Mouse (Mus musculus): ENCODE measurements around the gene Capn13. TPM values are rescaled to one million over a fixed set of nuclear protein-coding genes. Genes with fewer than 3 reads are reported as not detected.

Capn13 gene
- polyA plus RNA-seq, 1 experiment from 2014 or later, result 0.50 TPM

DNA sequence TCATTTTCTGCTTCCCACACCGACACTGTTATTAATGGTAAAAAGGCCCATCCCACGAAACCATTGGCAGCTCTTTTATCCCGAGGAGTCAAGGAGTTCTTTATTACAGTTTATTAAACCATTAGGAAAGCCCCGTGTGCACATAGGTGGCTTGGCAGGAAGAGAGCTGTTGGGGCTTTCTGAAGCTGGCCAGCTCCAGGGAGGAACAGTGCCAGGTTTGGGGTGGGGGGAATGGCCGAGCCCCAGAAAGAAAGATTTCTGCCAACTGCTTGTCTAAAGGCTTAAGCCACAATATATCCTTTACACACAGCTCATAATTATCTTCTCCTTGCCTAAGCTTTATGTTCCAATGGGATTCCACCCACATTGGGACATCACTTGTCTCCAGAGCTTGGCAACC, 71.6 kb downstream of the Capn13 start:
- H3K27ac ChIP-seq, result no peak overlapping the region
- H3K4me1 ChIP-seq, result no peaks in the 10 kb centered on the region
- no peak overlapping the region for H3K4me2 ChIP-seq
- no peak overlapping the region for H3K4me3 ChIP-seq (replicated peaks)
- WGBS, result 51% methylated on average over 5 of the region's 5 CpGs
- no peak overlapping the region for H3K9ac ChIP-seq
- ATAC-seq (ENCODE audit: insufficient read depth, low FRiP score, low read depth), result no peak
- H3K27me3 ChIP-seq (replicated peaks), result peaks cover 6% of the 10 kb centered on the region; the same call in 1 of the 2 replicates
- H3K9me3 ChIP-seq, result no peaks in the 10 kb centered on the region
- no peaks in the 10 kb centered on the region for H3K36me3 ChIP-seq

DNA sequence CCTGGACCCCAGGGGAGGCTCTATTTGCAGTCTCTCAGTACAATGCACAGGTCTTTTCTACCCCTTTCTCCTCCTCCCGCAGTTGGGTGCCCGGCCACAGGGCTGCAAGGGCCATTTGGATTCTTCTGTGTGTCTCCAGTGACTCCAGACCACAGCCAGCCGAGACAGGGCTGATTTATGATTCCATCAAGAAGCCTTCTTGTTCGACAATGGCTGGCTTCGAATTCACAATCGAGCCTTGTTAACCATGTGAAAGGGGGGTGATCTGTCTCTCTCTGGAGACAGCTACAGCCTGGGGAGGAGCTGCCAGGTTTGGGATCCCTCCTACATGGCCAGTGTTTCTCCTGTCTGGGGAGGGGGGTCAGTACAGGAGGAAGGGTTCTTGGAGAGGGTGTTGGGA, 75.4 kb downstream of the Capn13 start:
- H3K4me1 ChIP-seq, result no peaks in the 10 kb centered on the region
- 24% methylated on average over 6 of the region's 6 CpGs for WGBS
- H3K4me2 ChIP-seq, result no peak overlapping the region
- H3K9ac ChIP-seq, result no peak overlapping the region
- H3K9me3 ChIP-seq, result no peaks in the 10 kb centered on the region
- H3K27ac ChIP-seq, result no peak overlapping the region
- H3K27me3 ChIP-seq (replicated peaks), result peaks cover 6% of the 10 kb centered on the region; the same call in 1 of the 2 replicates
- no peaks in the 10 kb centered on the region for H3K36me3 ChIP-seq
- ATAC-seq (ENCODE audit: insufficient read depth, low FRiP score, low read depth), result no peak
- no peak overlapping the region for H3K4me3 ChIP-seq (replicated peaks)

DNA sequence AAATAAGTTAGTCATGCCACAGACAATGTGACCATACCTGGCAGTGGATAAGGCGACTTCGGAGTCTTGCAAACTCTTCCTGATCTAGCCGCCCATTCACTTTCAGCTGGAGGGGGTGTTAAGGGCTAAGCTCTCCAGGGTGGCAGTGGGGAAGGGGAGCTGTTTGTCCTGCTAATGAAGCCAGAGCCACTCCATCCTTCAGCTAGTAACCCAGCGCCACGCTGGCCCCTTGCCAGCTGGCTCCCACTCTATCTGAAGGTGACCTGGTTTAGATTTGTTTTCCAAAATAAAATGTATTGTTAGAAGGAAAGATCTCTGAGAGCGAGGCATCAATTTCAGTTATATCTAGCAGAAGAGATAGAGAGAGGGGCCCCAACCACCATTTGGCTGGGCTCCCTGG, 75.9 kb downstream of the Capn13 start:
- Histone ChIP-seq H3K9me3 (no peaks in the 10 kb centered on the region), H3K4me3 (replicated peaks) (no peak overlapping the region), H3K27me3 (replicated peaks) (peaks cover 6% of the 10 kb centered on the region; the same call in 1 of the 2 replicates), H3K9ac (no peak overlapping the region), H3K4me2 (no peak overlapping the region), H3K27ac (no peak overlapping the region), H3K4me1 (no peaks in the 10 kb centered on the region), H3K36me3 (no peaks in the 10 kb centered on the region)
- WGBS, result 57% methylated on average over 6 of the region's 6 CpGs
- ATAC-seq (ENCODE audit: insufficient read depth, low FRiP score, low read depth), result no peak

- no peaks in the 10 kb centered on the region for H3K9me3 ChIP-seq
- no peak overlapping the region for H3K9ac ChIP-seq
- H3K4me1 ChIP-seq, result no peaks in the 10 kb centered on the region
- H3K36me3 ChIP-seq, result no peaks in the 10 kb centered on the region
- ATAC-seq (ENCODE audit: insufficient read depth, low FRiP score, low read depth), result no peak
- H3K4me2 ChIP-seq, result no peak overlapping the region
- peaks cover 6% of the 10 kb centered on the region; the same call in 1 of the 2 replicates for H3K27me3 ChIP-seq (replicated peaks)
- H3K4me3 ChIP-seq (replicated peaks), result no peak overlapping the region
- H3K27ac ChIP-seq, result no peak overlapping the region
- 70% methylated on average over 3 of the region's 3 CpGs for whole genome bisulfite sequencing
These were observed 76.7 kb downstream of the Capn13 start for GRCm38 (mm10) chr17:73323981-73324380.

DNA sequence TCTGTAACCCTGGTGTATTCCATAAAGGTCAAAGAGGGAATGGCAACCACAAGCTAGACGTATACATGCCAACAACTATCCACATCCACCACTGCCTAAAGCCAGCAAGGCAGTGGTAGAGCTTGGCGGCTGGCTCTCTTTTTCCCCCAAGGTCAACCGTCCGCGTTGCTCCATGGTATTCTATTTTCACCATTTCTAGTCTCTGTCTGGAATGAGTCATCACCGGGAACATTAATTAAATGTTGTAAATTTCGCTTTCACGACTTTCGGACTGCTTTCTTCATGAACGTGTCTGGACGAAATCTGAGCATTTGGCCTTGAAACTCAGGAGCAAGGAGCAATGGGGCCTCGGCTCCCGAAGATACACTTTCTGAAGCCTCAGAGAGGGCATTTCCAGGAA, 85.9 kb downstream of the Capn13 start:
- ATAC-seq (ENCODE audit: insufficient read depth, low FRiP score, low read depth), result no peak
- Histone ChIP-seq H3K9me3 (no peaks in the 10 kb centered on the region), H3K27me3 (replicated peaks) (no peaks in the 10 kb centered on the region), H3K4me2 (no peak overlapping the region), H3K4me3 (replicated peaks) (no peak overlapping the region), H3K36me3 (no peaks in the 10 kb centered on the region), H3K27ac (no peak overlapping the region), H3K9ac (no peak overlapping the region), H3K4me1 (no peaks in the 10 kb centered on the region)
- 87% methylated on average over 13 of the region's 13 CpGs for WGBS

DNA sequence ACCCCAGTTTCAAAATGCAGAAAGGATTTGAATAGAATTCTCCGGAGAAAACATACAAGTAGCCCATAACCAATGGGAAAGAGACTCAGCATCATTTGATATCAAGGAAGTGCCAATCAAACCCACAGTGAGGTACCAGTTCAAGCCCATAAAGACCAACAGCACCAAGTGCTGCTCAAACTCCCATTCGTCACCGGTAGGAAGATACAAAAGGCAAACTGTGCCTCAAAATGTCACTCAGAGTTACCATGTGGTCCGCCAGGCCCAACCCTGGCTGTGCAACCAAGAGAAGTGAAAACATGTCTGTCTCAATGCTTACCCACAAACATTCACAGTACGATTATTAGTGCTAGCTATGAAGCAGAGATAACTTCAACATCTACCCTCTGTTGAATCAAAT, 89.2 kb downstream of the Capn13 start:
- Histone ChIP-seq H3K4me3 (replicated peaks) (no peak overlapping the region), H3K4me1 (no peaks in the 10 kb centered on the region), H3K4me2 (no peak overlapping the region), H3K27me3 (replicated peaks) (no peaks in the 10 kb centered on the region), H3K9ac (no peak overlapping the region), H3K36me3 (no peaks in the 10 kb centered on the region), H3K27ac (no peak overlapping the region), H3K9me3 (no peaks in the 10 kb centered on the region)
- no peak for ATAC-seq (ENCODE audit: insufficient read depth, low FRiP score, low read depth)
- 91% methylated on average over 5 of the region's 5 CpGs for WGBS

GRCm38 (mm10) chr17:73308691-73309090, 92.0 kb downstream of the Capn13 start:
- Histone ChIP-seq H3K9me3 (no peaks in the 10 kb centered on the region), H3K36me3 (no peaks in the 10 kb centered on the region), H3K4me2 (no peak overlapping the region), H3K27me3 (replicated peaks) (peaks cover 4% of the 10 kb centered on the region; the same call in 1 of the 2 replicates), H3K4me3 (replicated peaks) (no peak overlapping the region), H3K4me1 (0 out of 2 replicates have a peak, but pooled peaks cover 3% of the 10 kb centered on the region), H3K9ac (no peak overlapping the region), H3K27ac (no peak overlapping the region)
- 76% methylated on average over 4 of the region's 4 CpGs for WGBS
- ATAC-seq (ENCODE audit: insufficient read depth, low FRiP score, low read depth), result no peak

- WGBS, result 51% methylated on average over 7 of the region's 7 CpGs
These were observed 94.0 kb downstream of the Capn13 start for GRCm38 (mm10) chr17:73306626-73307025.

GRCm38 (mm10) chr17:73305622-73306021, 95.0 kb downstream of the Capn13 start:
- no peak overlapping the region for H3K9ac ChIP-seq
- no peak for ATAC-seq (ENCODE audit: insufficient read depth, low FRiP score, low read depth)
- H3K27ac ChIP-seq, result no peak overlapping the region
- H3K9me3 ChIP-seq, result no peaks in the 10 kb centered on the region
- no peaks in the 10 kb centered on the region for H3K36me3 ChIP-seq
- H3K4me3 ChIP-seq (replicated peaks), result no peak overlapping the region
- H3K4me2 ChIP-seq, result no peak overlapping the region
- 0 out of 2 replicates have a peak, but pooled peaks cover 3% of the 10 kb centered on the region for H3K4me1 ChIP-seq
- 57% methylated on average over 9 of the region's 9 CpGs for WGBS
- H3K27me3 ChIP-seq (replicated peaks), result peaks cover 11% of the 10 kb centered on the region; the same call in 1 of the 2 replicates

More at GRCm38 (mm10) chr17:73306626-73307025, 94.0 kb downstream of the Capn13 start:
- Histone ChIP-seq H3K4me3 (replicated peaks) (no peak overlapping the region), H3K27ac (no peak overlapping the region), H3K9ac (no peak overlapping the region), H3K27me3 (replicated peaks) (peaks cover 11% of the 10 kb centered on the region; the same call in 1 of the 2 replicates), H3K4me2 (no peak overlapping the region), H3K4me1 (0 out of 2 replicates have a peak, but pooled peaks cover 3% of the 10 kb centered on the region), H3K36me3 (no peaks in the 10 kb centered on the region), H3K9me3 (no peaks in the 10 kb centered on the region)
- no peak for ATAC-seq (ENCODE audit: insufficient read depth, low FRiP score, low read depth)

DNA sequence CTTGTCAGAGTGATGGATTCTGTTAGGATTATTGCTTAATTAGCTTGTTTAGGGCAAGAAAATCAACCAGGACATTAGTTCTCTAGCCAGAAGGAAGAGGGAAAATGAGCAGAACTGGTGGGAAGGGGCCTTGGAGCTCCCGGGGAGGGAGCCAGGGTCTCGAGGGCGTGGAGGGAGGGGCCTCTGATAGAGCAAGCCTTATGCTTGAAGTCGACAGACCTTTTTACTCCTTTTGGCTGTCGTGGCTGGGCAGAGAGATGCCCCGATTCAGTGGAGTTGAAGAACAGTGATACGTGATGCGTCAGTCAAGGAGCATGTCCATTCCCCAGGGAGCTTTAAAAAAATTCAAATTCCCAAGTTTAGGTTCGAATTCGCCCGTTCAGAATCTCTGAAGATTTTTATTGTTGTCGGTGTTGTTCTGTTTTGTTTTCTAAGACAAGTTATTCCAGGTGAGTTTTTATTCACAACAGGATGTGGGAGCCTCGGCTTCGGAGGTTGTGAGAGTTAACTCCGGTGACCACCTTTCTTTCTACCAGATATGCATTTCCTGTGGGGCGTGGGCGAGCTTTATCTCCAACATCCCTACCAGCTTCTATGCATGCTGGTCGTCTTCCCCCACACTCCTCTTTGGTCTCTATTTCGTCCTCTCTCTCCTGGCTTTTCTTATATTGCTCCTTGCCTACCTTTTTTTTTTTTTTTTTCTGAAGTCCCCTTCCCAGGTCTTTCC, 96.4 kb downstream of the Capn13 start:
- peaks cover 11% of the 10 kb centered on the region; the same call in 1 of the 2 replicates for H3K27me3 ChIP-seq (replicated peaks)
- no peak for ATAC-seq (ENCODE audit: insufficient read depth, low FRiP score, low read depth)
- H3K4me2 ChIP-seq, result no peak overlapping the region
- 43% methylated on average over 19 of the region's 19 CpGs for WGBS
- no peaks in the 10 kb centered on the region for H3K36me3 ChIP-seq
- no peaks in the 10 kb centered on the region for H3K9me3 ChIP-seq
- H3K27ac ChIP-seq, result no peak overlapping the region
- H3K4me3 ChIP-seq (replicated peaks), result no peak overlapping the region
- no peak overlapping the region for H3K9ac ChIP-seq
- H3K4me1 ChIP-seq, result 0 out of 2 replicates have a peak, but pooled peaks cover 3% of the 10 kb centered on the region

DNA sequence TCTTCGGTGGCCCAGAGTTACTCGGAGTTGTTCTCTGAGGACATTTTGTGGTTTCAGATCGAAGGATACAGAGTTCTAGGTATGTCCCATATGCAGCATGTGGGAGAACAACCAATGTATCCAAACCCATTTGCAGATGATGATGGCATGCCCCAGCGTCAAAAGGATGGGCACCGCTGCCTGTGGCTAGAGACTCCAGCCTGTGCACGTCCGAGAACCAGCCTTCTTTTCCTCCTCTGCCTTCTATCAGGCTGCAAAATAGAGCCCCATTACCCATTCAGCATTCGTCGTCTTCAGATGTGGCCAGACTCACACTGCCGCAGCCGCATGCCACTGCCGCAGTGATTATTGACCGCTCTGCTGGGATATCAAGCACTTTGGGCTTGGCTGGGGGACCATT, 97.0 kb downstream of the Capn13 start:
- no peak for ATAC-seq (ENCODE audit: insufficient read depth, low FRiP score, low read depth)
- 45% methylated on average over 13 of the region's 13 CpGs for WGBS
- peaks cover 11% of the 10 kb centered on the region; the same call in 1 of the 2 replicates for H3K27me3 ChIP-seq (replicated peaks)
- H3K36me3 ChIP-seq, result no peaks in the 10 kb centered on the region
- no peak overlapping the region for H3K4me2 ChIP-seq
- no peaks in the 10 kb centered on the region for H3K9me3 ChIP-seq
- H3K4me3 ChIP-seq (replicated peaks), result no peak overlapping the region
- H3K27ac ChIP-seq, result no peak overlapping the region
- H3K4me1 ChIP-seq, result 0 out of 2 replicates have a peak, but pooled peaks cover 3% of the 10 kb centered on the region
- no peak overlapping the region for H3K9ac ChIP-seq

DNA sequence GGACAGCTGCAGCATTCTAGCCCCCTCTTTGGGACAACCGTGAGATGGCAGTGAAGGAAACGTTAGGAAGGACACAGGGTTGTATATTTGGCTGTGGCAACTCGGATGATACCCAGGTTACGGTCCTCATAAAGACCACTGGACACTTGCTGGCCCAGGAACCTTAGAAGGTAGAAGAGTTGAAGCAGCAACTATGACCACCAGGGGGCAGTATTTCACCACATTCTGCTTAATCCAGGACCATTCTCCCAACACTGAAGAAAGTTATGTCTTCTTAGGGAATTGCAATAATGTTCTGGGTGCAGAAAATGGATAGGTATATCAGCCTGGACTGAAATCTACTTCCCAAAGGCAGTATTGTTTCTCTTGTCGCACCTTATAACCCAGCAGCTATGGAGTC, 97.4 kb downstream of the Capn13 start:
- ATAC-seq (ENCODE audit: insufficient read depth, low FRiP score, low read depth), result no peak
- H3K27ac ChIP-seq, result no peak overlapping the region
- H3K4me3 ChIP-seq (replicated peaks), result no peak overlapping the region
- no peak overlapping the region for H3K4me2 ChIP-seq
- H3K9me3 ChIP-seq, result no peaks in the 10 kb centered on the region
- H3K4me1 ChIP-seq, result 0 out of 2 replicates have a peak, but pooled peaks cover 3% of the 10 kb centered on the region
- WGBS, result 23% methylated on average over 5 of the region's 5 CpGs
- H3K9ac ChIP-seq, result no peak overlapping the region
- peaks cover 14% of the 10 kb centered on the region; the same call in 1 of the 2 replicates for H3K27me3 ChIP-seq (replicated peaks)
- H3K36me3 ChIP-seq, result no peaks in the 10 kb centered on the region
